Mouse (Mus musculus): ENCODE measurements around the gene Pdzk1ip1. TPM values are rescaled to one million over a fixed set of nuclear protein-coding genes. Genes with fewer than 3 reads are reported as not detected.

Pdzk1ip1 gene
- total RNA-seq, 4 experiments from 2014 or later, result 0.71 to 0.86 TPM; not detected in 2

- no peak for DNase-seq (ENCODE audit: low spot score)
Observed at GRCm38 (mm10) chr4:115121608-115122007, 33.1 kb downstream of the Pdzk1ip1 start.

- DNase-seq (ENCODE audit: low spot score), result no peak
Observed at GRCm38 (mm10) chr4:115123507-115123906, 35.0 kb downstream of the Pdzk1ip1 start.

GRCm38 (mm10) chr4:115124713-115125112 lies 36.2 kb downstream of the Pdzk1ip1 start:
- no peak for DNase-seq (ENCODE audit: low spot score)

- DNase-seq (ENCODE audit: low spot score), result no peak
Observed at GRCm38 (mm10) chr4:115133085-115133484, 44.6 kb downstream of the Pdzk1ip1 start.

- DNase-seq (ENCODE audit: low spot score), result no peak
Observed at GRCm38 (mm10) chr4:115133621-115134295, 45.2 kb downstream of the Pdzk1ip1 start, which contains the start of gene Cyp4x1. Gene Cyp4x1, minus strand, starts transcription at chr4:115134281.

GRCm38 (mm10) chr4:115134296-115134630 lies 45.8 kb downstream of the Pdzk1ip1 start:
- DNase-seq (ENCODE audit: low spot score), result no peak

Other genes with a start within 250 kb of the Pdzk1ip1 start
- gene Foxd2, start 179.8 kb upstream of the Pdzk1ip1 start, total RNA-seq (2022), result under 1 TPM; 0.16 to 0.38 (median 0.22) TPM
- gene Foxe3, start 162.7 kb upstream of the Pdzk1ip1 start, total RNA-seq (2022), result not detected
- 10 to 100 TPM; 30.7 to 34.2 (median 33.0) TPM for gene Cmpk1, start 101.5 kb upstream of the Pdzk1ip1 start, total RNA-seq (2022)
- under 1 TPM in 1 of 4 experiments, not detected in 3; 0.26 TPM for gene Stil, start 88.5 kb upstream of the Pdzk1ip1 start, total RNA-seq (2022)
- 1 to 10 TPM; 2.5 to 3.6 (median 2.9) TPM for gene Tal1, start 32.3 kb upstream of the Pdzk1ip1 start, total RNA-seq (2022)
- not detected for gene Cyp4x1, start 45.6 kb downstream of the Pdzk1ip1 start, total RNA-seq (2022)
- not detected for gene Cyp4a29, start 153.4 kb downstream of the Pdzk1ip1 start, total RNA-seq (2022)
- gene Cyp4a12a, start 210.3 kb downstream of the Pdzk1ip1 start, total RNA-seq (2022), result not detected

Data from heart, adult 8-10 months (tissue).